Mouse (Mus musculus): ENCODE results near the gene Vmn2r60.
"Not testable (repeated sequence)": the region's sequence is repeated elsewhere in the genome, so short reads cannot be mapped to it uniquely, and the experiment has no call there.

Gene Vmn2r60

GRCm38 (mm10) chr7:42107470-42107869 lies at the start of gene Vmn2r60:
Gene Vmn2r60 (plus strand): TSS chr7:42107770.
- no peak for DNase-seq (ENCODE audit: low read depth, low spot score)

GRCm38 (mm10) chr7:42058923-42059322 lies 48.6 kb upstream of the Vmn2r60 start, which contains the start of gene Vmn2r59:
Gene Vmn2r59 (minus strand): TSS chr7:42059023.
- DNase-seq (ENCODE audit: low read depth, low spot score), result no peak

- not testable (repeated sequence) for DNase-seq (ENCODE audit: low read depth, low spot score)
These were observed 509 bp upstream of the Vmn2r60 start for GRCm38 (mm10) chr7:42107061-42107460.
